ENCODE assay signal across 9 mouse cellular contexts in the genomic region with DNA sequence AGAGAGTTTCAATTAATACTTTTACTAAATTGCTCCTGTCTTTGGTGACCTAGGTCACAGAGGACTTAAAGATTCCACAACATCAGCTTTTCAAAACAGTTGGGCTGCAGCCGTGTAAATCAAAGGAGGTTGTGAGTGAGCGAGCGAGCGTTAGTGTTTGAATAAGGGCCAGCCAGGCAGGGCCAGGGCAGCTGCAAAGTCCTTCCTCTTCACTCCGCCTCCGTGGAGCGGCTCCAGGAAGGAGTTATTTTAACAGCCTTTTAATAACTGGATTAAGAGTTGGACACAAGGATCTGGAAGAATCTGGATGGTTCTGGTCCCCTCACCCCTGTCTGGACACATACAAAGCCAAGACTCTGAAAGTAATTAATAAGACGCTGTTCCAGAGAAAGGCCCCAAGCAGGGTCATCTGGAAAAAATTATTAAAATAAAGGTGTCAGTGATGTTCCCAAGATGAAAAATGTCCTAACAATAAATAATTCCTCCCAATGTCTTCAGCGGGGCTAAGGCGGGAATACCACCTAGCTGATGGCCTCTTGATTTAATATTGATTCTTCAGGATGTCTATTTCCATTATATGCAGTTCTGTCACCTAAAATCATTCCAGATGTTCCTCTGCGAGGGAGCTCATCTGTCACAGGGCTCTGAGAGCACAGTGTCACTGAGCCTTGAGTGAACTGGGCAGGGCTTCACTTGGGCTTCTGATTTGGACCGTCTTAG.
DNase-seq lines count a peak whose midpoint lies in the region; ATAC-seq and TF ChIP-seq lines count a peak whose summit lies in the region.
"Had no signal": no experiment of that assay in that cellular context is flagged by ENCODE, and none has a peak within 500 bp of the region (broad histone marks: within the 10 kb centered on the region; RNA-seq: fewer than 3 reads in every experiment).

No protein-coding gene starts in this region.

- H3K9me3 ChIP-seq in embryonic facial prominence, embryonic 14.5 days (ENCODE audit: control insufficient read depth, low read length), result peaks cover 4% of the 10 kb centered on the region; the same call in 1 of the 2 replicates
- H3K9me3 ChIP-seq in lung, postnatal 0 days (ENCODE audit: low read length), result no peaks in the 10 kb centered on the region
- H3K9me3 ChIP-seq: neural tube, embryonic 13.5 days had no signal

- ATAC-seq in embryonic facial prominence, embryonic 14.5 days (ENCODE audit: low read depth), result peak; percentile 44; the same call in 1 of the 2 replicates
- peak; percentile 63 for ATAC-seq in lung, postnatal 0 days
- no peak for ATAC-seq in activated CD4-positive, CD25-positive, alpha-beta regulatory T cell, adult 4 months

- no peak overlapping the region for H3K9ac ChIP-seq in embryonic facial prominence, embryonic 14.5 days (ENCODE audit: low read depth, low read length)
- no peak overlapping the region for H3K9ac ChIP-seq in lung, postnatal 0 days (replicated peaks; ENCODE audit: low read depth)
- H3K9ac ChIP-seq: neural tube, embryonic 13.5 days had no signal

- 20% methylated on average over 12 of the region's 12 CpGs for WGBS in embryonic facial prominence, embryonic 14.5 days
- WGBS in lung, postnatal 0 days, result 22% methylated on average over 12 of the region's 12 CpGs

- no peak overlapping the region for H3K27ac ChIP-seq in embryonic facial prominence, embryonic 14.5 days (replicated peaks; ENCODE audit: low read depth, low read length)
- H3K27ac ChIP-seq in lung, postnatal 0 days (ENCODE audit: low read length), result 0 out of 2 replicates have a peak overlapping the region, but pooled peaks have one; percentile 9
- H3K27ac ChIP-seq: neural tube, embryonic 13.5 days had no signal

- TF ChIP-seq EP300 in lung, postnatal 0 days (IDR thresholded peaks at IDR 0.05), result no peak

- peak; percentile 55 for DNase-seq in embryo, embryonic 10 days (ENCODE audit: low spot score)
- DNase-seq in embryonic facial prominence, embryonic 14.5 days (ENCODE audit: low spot score), result peak; percentile 77
- peak; percentile 32 for DNase-seq in kidney, adult 11 months
- peak; percentile 76 for DNase-seq in lung, postnatal 0 days (ENCODE audit: low spot score)
- no peak for DNase-seq in layer of hippocampus, adult 8-10 months (ENCODE audit: low spot score in 2 of 2)
- DNase-seq in cerebellum, postnatal 36 days, result no peak
- DNase-seq in layer of hippocampus, adult 9-11 months, result no peak

- no peak overlapping the region for H3K4me3 ChIP-seq in embryonic facial prominence, embryonic 14.5 days (ENCODE audit: low read depth, low read length)
- H3K4me3 ChIP-seq in lung, postnatal 0 days (ENCODE audit: low read depth, low read length), result no peak overlapping the region
- H3K4me3 ChIP-seq: neural tube, embryonic 13.5 days had no signal

- H3K27me3 ChIP-seq in embryonic facial prominence, embryonic 14.5 days (replicated peaks; ENCODE audit: control insufficient read depth, insufficient read depth, low read length), result no peaks in the 10 kb centered on the region
- H3K27me3 ChIP-seq in lung, postnatal 0 days (replicated peaks; ENCODE audit: insufficient read depth, low read length), result no peaks in the 10 kb centered on the region

- H3K4me1 ChIP-seq in embryonic facial prominence, embryonic 14.5 days (ENCODE audit: control insufficient read depth, insufficient read depth, low read length), result peaks cover 21% of the 10 kb centered on the region
- peaks cover 5% of the 10 kb centered on the region; the same call in 1 of the 2 replicates for H3K4me1 ChIP-seq in lung, postnatal 0 days (ENCODE audit: insufficient read depth, low read depth, low read length)

- TF ChIP-seq CTCF in lung, postnatal 0 days (IDR thresholded peaks at IDR 0.05), result no peak

- H3K36me3 ChIP-seq in embryonic facial prominence, embryonic 14.5 days (ENCODE audit: control insufficient read depth, insufficient read depth, low read length), result no peaks in the 10 kb centered on the region
- no peaks in the 10 kb centered on the region for H3K36me3 ChIP-seq in lung, postnatal 0 days (ENCODE audit: insufficient read depth, low read length)
- H3K36me3 ChIP-seq: neural tube, embryonic 13.5 days had no signal

- H3K4me2 ChIP-seq in embryonic facial prominence, embryonic 14.5 days (ENCODE audit: low read depth, low read length), result no peak overlapping the region
- H3K4me2 ChIP-seq in lung, postnatal 0 days (replicated peaks; ENCODE audit: low read depth, low read length), result no peak overlapping the region
- H3K4me2 ChIP-seq: neural tube, embryonic 13.5 days had no signal

Comparison
In these comparisons a context has a peak if more than half of its experiments do, and no peak if none do; other contexts are left out.
1. DNase-seq: peak in embryo, embryonic 10 days (single experiment), embryonic facial prominence, embryonic 14.5 days (single experiment), kidney, adult 11 months (single experiment) and lung, postnatal 0 days (single experiment); none in layer of hippocampus, adult 8-10 months (0 of 2), cerebellum, postnatal 36 days (0 of 2) and layer of hippocampus, adult 9-11 months (single experiment).